Mouse (Mus musculus) lung, postnatal 14 days (tissue): ENCODE measurements around the gene Sept6.

ENCODE experiments used
- DNase-seq: peaks from one replicate; pipeline ENCODE4 v3.0.0; 2021

Sept6 gene

GRCm38 (mm10) chrX:36991694-36992093 is at the start of gene Sept6:
TSS of gene Sept6 (minus strand) at chrX:36991794.
- no peak for DNase-seq

DNA sequence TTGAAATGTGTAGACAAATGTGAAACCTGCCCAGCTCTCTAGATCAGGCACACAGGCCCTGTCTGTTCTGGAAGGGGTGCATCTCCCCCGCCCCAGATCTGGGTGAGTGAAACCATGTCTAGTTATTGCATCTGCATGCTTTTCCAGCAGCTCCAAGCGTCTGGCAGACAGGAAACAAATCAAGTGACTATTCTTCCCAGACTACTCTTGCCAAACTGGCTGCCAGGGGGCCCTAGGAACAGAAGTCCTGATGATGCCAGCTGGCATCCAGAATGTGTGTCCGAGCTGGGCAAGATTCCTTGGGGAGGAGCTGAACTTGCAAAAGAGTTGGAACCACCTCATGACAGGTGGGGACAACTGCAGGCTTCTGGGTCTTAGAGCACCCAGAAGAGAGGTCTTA is 36.8 kb upstream of the Sept6 start:
- DNase-seq, result no peak

- DNase-seq, result no peak
Measured at GRCm38 (mm10) chrX:37023652-37024309, 32.2 kb upstream of the Sept6 start.

DNA sequence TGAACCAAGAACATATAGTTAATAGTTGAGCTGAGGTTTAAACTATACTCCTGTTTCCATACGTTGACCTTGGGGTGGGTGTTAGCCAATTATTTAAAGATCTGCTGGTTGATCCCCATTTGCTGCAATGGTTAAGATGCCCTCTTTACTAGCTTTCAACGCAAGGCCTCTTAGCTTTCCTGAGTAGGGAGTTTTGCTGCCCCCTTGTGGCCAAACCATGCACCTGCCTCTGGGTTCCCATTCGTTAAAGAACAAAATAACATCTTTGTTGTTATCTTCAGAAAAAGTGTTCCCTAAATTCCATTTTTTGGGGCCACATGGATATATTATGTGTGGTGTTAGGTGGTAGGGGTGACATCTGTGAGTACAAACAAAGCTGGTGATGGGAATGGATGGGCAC is 31.1 kb upstream of the Sept6 start:
- peak; percentile 70 for DNase-seq

DNA sequence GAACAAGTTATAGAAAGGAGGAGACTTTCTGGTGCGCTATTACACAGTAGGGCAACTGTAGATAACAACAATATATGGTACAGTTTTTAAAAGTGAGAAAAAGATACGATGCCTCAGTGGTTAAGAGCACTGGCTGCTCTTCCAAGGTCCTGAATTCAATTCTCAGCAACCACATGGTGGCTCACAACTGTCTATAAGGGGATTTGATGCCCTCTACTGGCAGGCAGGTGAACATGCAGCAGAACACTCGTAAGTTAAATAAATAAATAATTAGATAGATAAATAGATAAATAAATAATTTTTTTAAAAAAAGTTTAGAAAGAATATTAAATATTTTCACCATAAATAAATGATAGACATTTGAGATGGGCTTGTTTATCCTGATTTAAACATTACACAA is 27.5 kb upstream of the Sept6 start:
- DNase-seq, result no peak

GRCm38 (mm10) chrX:37018150-37018654 is 26.6 kb upstream of the Sept6 start:
- DNase-seq, result no peak

- DNase-seq, result peak; percentile 1
Measured at GRCm38 (mm10) chrX:37013870-37014269, 22.3 kb upstream of the Sept6 start.

DNA sequence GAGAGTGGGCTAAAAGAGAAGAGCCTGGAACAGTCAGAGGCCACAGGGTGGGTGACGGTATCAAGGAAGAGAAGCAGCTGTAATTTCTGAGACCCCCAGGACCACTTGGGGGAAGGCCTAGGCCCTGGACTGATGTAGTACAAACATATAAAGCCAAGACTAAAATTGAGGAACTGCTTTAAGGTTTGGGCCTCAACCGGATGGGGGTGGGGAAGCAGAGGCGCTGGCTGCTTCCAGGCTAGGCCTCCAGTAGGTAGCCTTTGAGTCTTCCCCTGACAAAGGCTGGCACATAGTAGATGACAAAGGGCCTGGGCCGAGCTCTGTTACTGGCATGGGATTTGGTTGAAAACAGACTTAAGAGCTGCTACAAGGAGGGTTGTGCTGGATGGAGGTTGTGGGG is 555 bp downstream of the Sept6 start:
- no peak for DNase-seq

DNA sequence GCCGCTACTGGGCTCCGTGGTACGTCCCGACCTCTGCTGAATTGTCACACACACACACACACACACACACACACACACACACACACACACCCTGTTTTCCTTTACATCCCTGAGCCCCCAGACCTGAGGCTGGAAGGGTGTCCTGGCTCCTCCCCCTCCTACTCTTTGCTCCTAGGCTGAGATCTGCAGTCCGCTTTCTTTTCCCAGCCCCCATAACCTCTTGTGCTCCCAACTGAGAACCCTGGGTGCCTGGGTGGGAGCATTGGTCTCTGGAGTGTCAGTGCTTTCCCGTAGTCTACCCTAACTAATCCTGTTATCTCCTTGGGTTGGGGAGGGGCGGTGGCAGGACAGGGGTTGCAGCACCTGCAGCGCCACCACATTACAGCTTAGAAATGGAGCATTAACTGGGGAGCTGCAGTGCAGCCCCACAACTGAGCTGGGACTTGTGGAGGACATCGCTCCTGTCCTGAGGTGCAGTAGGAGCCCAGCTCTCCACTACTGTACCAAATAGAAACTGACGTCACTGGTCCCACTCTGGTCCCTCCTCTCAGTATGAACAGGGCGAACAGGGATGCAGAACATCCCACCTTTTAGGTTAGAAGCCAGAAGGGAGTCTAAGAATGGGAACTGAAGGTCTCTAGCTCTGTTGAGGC is 1.7 kb downstream of the Sept6 start:
- DNase-seq, result no peak

- peak; percentile 51 for DNase-seq
Measured at GRCm38 (mm10) chrX:36989234-36989751, 2.3 kb downstream of the Sept6 start.

GRCm38 (mm10) chrX:36988754-36989153 is 2.8 kb downstream of the Sept6 start:
- peak; percentile 13 for DNase-seq

DNA sequence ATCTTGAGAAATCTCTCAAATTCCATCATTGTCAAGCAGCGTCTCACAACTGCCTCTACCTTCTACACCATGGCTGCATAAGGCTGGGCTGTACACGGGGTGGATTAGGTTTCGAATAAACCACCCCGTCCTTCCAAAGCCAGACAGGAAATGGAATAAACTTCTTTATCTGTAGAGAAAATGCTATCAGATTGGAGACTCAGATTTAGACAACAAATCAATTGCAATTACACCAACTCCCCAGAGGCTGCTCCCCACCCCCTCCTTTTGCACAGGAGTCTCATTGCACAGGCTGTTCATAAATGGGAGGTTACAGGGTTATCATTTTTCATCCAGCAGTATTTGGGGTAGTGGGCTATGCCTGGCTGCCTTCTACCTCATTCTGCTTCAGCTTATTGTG is 3.7 kb downstream of the Sept6 start:
- no peak for DNase-seq

DNA sequence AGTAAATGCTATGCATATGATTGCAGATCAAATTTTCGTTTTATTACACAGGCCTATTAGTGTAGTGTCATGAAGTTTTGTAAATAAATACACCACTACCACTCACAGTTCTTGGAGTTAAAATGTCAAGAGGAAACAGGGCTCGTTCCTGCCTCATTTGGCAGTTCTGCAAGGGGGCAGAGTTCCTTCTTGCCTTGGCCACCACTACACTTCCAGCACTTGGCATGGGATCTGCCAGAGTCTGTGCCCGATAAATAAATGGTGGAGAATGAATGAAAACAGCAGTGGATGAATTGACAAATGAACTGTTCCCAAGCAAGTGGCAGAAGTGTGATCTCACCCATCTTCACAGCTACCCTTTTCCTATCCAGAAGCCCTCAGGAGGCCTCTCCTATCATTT is 6.6 kb downstream of the Sept6 start:
- no peak for DNase-seq

- no peak for DNase-seq
Measured at GRCm38 (mm10) chrX:36983654-36984311, 7.8 kb downstream of the Sept6 start.

- DNase-seq, result no peak
Measured at GRCm38 (mm10) chrX:36982892-36983653, 8.5 kb downstream of the Sept6 start.

GRCm38 (mm10) chrX:36980563-36981187 is 10.9 kb downstream of the Sept6 start:
- no peak for DNase-seq

DNA sequence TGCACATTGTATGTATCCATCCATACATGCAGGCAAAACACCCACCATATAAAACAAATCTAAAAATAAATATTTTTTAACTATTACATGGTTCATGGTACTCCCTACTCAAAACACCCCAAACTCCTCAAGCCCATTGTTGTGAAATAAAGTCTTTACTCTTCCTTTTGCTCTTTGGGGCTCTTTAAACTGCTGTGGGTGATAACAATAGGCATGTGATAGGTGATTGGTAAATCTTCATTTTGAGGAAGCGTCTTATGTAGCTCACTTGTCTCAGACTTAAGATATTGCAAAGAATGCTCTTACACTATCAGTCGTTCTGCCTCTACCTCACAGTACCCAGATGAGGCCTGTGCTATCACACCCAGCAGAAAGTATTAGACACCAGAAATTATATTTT is 13.7 kb downstream of the Sept6 start:
- DNase-seq, result no peak

DNA sequence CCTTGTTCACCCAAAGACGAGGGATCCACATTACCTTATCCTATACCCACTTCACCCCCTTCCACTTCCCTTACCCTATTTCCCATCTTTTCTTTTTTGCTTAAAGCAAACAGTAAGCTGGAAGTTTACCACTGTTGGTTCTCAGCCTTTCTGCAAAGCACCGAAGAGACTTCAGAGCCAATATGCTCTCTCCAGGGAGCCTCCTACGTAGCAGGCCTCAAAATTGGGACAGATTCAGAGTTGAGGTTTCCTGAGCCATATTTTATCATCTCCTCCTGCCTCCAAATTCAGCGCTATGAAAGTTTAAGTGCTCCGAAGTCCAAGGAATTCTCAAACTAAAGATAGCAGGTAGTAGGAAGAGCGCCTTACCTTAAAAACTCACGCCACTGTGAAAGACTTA is 14.6 kb downstream of the Sept6 start:
- DNase-seq, result no peak

GRCm38 (mm10) chrX:36976272-36976671 is 15.3 kb downstream of the Sept6 start:
- no peak for DNase-seq

DNA sequence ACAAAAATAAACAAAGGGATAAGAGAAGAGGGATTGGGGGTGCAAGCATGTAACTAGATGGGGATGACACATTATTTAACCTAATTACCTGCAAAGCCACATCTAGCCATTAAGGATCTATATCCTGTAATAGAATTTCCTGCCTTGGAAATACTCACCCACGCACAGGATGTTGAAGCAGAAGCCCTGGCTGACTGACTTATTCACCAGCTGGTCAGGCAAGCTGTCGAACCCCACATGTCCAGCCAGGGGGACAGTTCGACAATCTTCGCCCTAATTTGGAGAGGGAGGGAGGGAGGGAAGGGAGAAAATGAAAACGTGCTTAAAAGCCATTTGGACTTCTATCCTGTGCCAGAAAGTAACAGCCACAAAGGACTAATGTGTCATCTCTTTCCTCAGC is 16.7 kb downstream of the Sept6 start:
- no peak for DNase-seq

GRCm38 (mm10) chrX:36972951-36973471 is 18.6 kb downstream of the Sept6 start:
- DNase-seq, result no peak

DNA sequence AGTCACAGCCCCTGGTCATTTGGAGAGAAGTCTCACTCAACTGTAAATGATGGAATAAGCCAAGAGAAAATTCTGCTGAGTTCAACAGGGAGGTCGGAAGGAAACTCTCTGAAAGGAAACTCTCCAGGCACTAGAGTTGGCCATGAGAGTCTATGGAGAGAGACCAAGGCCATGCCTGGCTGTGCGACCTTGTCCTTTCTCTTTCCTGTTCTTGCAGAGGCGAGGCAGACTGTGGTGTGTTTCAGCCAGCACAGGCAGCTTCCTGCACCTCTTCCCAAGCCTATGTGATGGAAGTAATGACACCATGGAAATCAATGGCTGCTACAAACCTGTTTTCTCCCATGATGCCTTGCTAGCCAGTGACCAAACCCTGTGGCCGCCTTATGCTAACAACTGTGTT is 20.4 kb downstream of the Sept6 start:
- no peak for DNase-seq
